Mouse (Mus musculus): ENCODE data around the gene Zfp512. TPM values are rescaled to one million over a fixed set of nuclear protein-coding genes. Genes with fewer than 3 reads are reported as not detected.

Gene Zfp512
- polyA plus RNA-seq, 2 experiments from 2014 or later: 37.1 to 50.1 TPM

Other genes starting within 250 kb of the Zfp512 start
- gene Ppm1g, start 231.7 kb upstream of the Zfp512 start, polyA plus RNA-seq (2017; shearing (Covaris generic)): 10 to 100 TPM; 45.9 to 50.4 TPM
- gene Nrbp1, start 211.6 kb upstream of the Zfp512 start, polyA plus RNA-seq (2017; shearing (Covaris generic)): 10 to 100 TPM; 91.5 to 96.5 TPM
- gene Gm9970, start 211.2 kb upstream of the Zfp512 start, polyA plus RNA-seq (2017; shearing (Covaris generic)): not detected
- gene Krtcap3, start 200.7 kb upstream of the Zfp512 start, polyA plus RNA-seq (2017; shearing (Covaris generic)): 10 to 100 TPM; 28.0 to 30.7 TPM
- gene Ift172, start 161.3 kb upstream of the Zfp512 start, polyA plus RNA-seq (2017; shearing (Covaris generic)): 1 to 10 TPM; 4.8 to 10.0 TPM
- gene Fndc4, start 156.4 kb upstream of the Zfp512 start, polyA plus RNA-seq (2017; shearing (Covaris generic)): not detected
- not detected for gene Gckr, start 155.0 kb upstream of the Zfp512 start, polyA plus RNA-seq (2017; shearing (Covaris generic))
- gene 4930548H24Rik, start 33.3 kb downstream of the Zfp512 start, polyA plus RNA-seq (2017; shearing (Covaris generic)): under 1 TPM in 1 of 2 experiments, not detected in 1; 0.71 TPM
- 10 to 100 TPM; 48.2 to 60.4 TPM for gene Gpn1, start 42.3 kb downstream of the Zfp512 start, polyA plus RNA-seq (2017; shearing (Covaris generic))
- 10 to 100 TPM; 21.8 to 31.2 TPM for gene Slc4a1ap, start 74.6 kb downstream of the Zfp512 start, polyA plus RNA-seq (2017; shearing (Covaris generic))
- gene Supt7l, start 75.4 kb downstream of the Zfp512 start, polyA plus RNA-seq (2017; shearing (Covaris generic)): 10 to 100 TPM; 16.4 to 24.3 TPM
- 100 to 1,000 TPM; 231 to 312 TPM for gene Mrpl33, start 144.5 kb downstream of the Zfp512 start, polyA plus RNA-seq (2017; shearing (Covaris generic))
- gene Rbks, start 245.2 kb downstream of the Zfp512 start, polyA plus RNA-seq (2017; shearing (Covaris generic)): 10 to 100 TPM; 18.7 to 19.4 TPM
- 100 to 1,000 TPM; 104 to 119 TPM for gene Babam2, start 245.3 kb downstream of the Zfp512 start, polyA plus RNA-seq (2017; shearing (Covaris generic))